28 mouse cellular contexts compared by ENCODE assay signal in genomic region chr6:71745482-71746234, GRCm38 (mm10). TPM values are rescaled to one million over a fixed set of nuclear protein-coding genes. Genes with fewer than 3 reads are reported as not detected.
DNase-seq lines count a peak whose midpoint lies in the region; ATAC-seq and TF ChIP-seq lines count a peak whose summit lies in the region.
"Had no signal": no experiment of that assay in that cellular context is flagged by ENCODE, and none has a peak within 500 bp of the region (broad histone marks: within the 10 kb centered on the region; RNA-seq: fewer than 3 reads in every experiment).

No protein-coding gene starts in this region.

- H3K9ac ChIP-seq in forebrain, postnatal 0 days = no peak overlapping the region
- H3K9ac ChIP-seq: intestine, embryonic 15.5 days; liver, embryonic 13.5 days; lung, embryonic 14.5 days; neural tube, embryonic 12.5 days had no signal

- no peak for TF ChIP-seq CTCF in forebrain, postnatal 0 days (IDR thresholded peaks at IDR 0.05; ENCODE audit: low read depth)
- TF ChIP-seq CTCF in left cerebral cortex, adult 2 months (IDR thresholded peaks at IDR 0.05) = no peak

- no peaks in the 10 kb centered on the region for H3K9me3 ChIP-seq in forebrain, postnatal 0 days (ENCODE audit: low read length)
- H3K9me3 ChIP-seq in forebrain, embryonic 10.5 days = no peaks in the 10 kb centered on the region
- H3K9me3 ChIP-seq: embryonic facial prominence, embryonic 10.5 days; hindbrain, embryonic 10.5 days; intestine, embryonic 15.5 days; liver, embryonic 13.5 days; neural tube, embryonic 12.5 days had no signal

- peaks cover 14% of the 10 kb centered on the region; the same call in 1 of the 2 replicates for H3K4me1 ChIP-seq in forebrain, postnatal 0 days (ENCODE audit: insufficient read depth)
- H3K4me1 ChIP-seq in forebrain, embryonic 10.5 days = peaks cover 10% of the 10 kb centered on the region; the same call in 1 of the 2 replicates
- H3K4me1 ChIP-seq: embryonic facial prominence, embryonic 10.5 days; liver, embryonic 13.5 days had no signal

- WGBS in forebrain, postnatal 0 days = 59% methylated on average over 9 of the region's 9 CpGs
- 82% methylated on average over 9 of the region's 9 CpGs for WGBS in forebrain, embryonic 10.5 days

- no peak overlapping the region for H3K27ac ChIP-seq in forebrain, postnatal 0 days (ENCODE audit: low read depth, low read length)
- no peak overlapping the region for H3K27ac ChIP-seq in forebrain, embryonic 10.5 days
- H3K27ac ChIP-seq in left cerebral cortex, adult 2 months = peak overlapping the region; percentile 67
- H3K27ac ChIP-seq: embryonic facial prominence, embryonic 10.5 days; hindbrain, embryonic 10.5 days; intestine, embryonic 15.5 days; liver, embryonic 13.5 days; neural tube, embryonic 12.5 days had no signal

- H3K27me3 ChIP-seq in forebrain, postnatal 0 days (ENCODE audit: insufficient read depth, low read length) = no peaks in the 10 kb centered on the region
- H3K27me3 ChIP-seq in forebrain, embryonic 10.5 days (ENCODE audit: poor library complexity, severe bottlenecking) = no peaks in the 10 kb centered on the region
- H3K27me3 ChIP-seq: intestine, embryonic 15.5 days; liver, embryonic 13.5 days; neural tube, embryonic 12.5 days had no signal

- H3K4me3 ChIP-seq in forebrain, postnatal 0 days (ENCODE audit: low read depth, low read length) = no peak overlapping the region
- no peak overlapping the region for H3K4me3 ChIP-seq in forebrain, embryonic 10.5 days
- no peak overlapping the region for H3K4me3 ChIP-seq in left cerebral cortex, adult 2 months
- H3K4me3 ChIP-seq: embryonic facial prominence, embryonic 10.5 days; hindbrain, embryonic 10.5 days; intestine, embryonic 15.5 days; liver, embryonic 13.5 days; neural tube, embryonic 12.5 days had no signal

- no peak for DNase-seq in forebrain, postnatal 0 days
- DNase-seq in forebrain, embryonic 10.5 days (ENCODE audit: extremely low spot score, low spot score) = no peak
- no peak for DNase-seq in left cerebral cortex, adult 2 months (ENCODE audit: extremely low spot score in 1 of 2, low spot score in 2 of 2)
- no peak for DNase-seq in left cerebral cortex, postnatal 36 days (ENCODE audit: low spot score in 2 of 2)
- peak; percentile 20 for DNase-seq in 3T3-L1 (ENCODE audit: low read depth, low spot score)
- DNase-seq in lung, adult 18-20 months = no peak
- DNase-seq: adrenal gland, postnatal 36 days; cerebellum, adult 11 months; cerebellum, adult 9-11 months; heart, adult 11 months; heart, postnatal 10 days; kidney, adult 9 months; kidney, postnatal 14 days; liver, embryonic 13.5 days; lung, embryonic 14.5 days; lung, postnatal 36 days; retina, postnatal 1 day; thymus, adult 2 months had no signal

- intact Hi-C loops in left cerebral cortex, adult 2 months (cut with DNase I) = loop anchor here (1.0 to 5.0 kb wide), 2 partner anchors 27 to 57 kb away; no protein-coding TSS in a partner anchor
- intact Hi-C loops in left cerebral cortex, postnatal 36 days (cut with DNase I) = loop anchor here (5.0 kb wide), 1 partner anchor 38 kb away; the partner anchor contains the start of gene Reep1

- no peak overlapping the region for H3K4me2 ChIP-seq in forebrain, postnatal 0 days (ENCODE audit: low read depth)
- H3K4me2 ChIP-seq: heart, embryonic 11.5 days; intestine, embryonic 15.5 days; liver, embryonic 13.5 days; lung, embryonic 14.5 days; neural tube, embryonic 12.5 days had no signal

- ATAC-seq in forebrain, postnatal 0 days = peak; percentile 45
- peak; percentile 63 for ATAC-seq in megakaryocyte progenitor cell, adult 5-6 weeks (replicated peaks; ENCODE audit: poor library complexity)
- ATAC-seq in megakaryocyte, adult 5-6 weeks (ENCODE audit: poor library complexity, severe bottlenecking) = no peak
- ATAC-seq: hindbrain, embryonic 16.5 days; intestine, embryonic 15.5 days; Patski had no signal

- no peaks in the 10 kb centered on the region for H3K36me3 ChIP-seq in forebrain, postnatal 0 days (ENCODE audit: insufficient read depth)
- H3K36me3 ChIP-seq in forebrain, embryonic 10.5 days (replicated peaks) = no peaks in the 10 kb centered on the region
- H3K36me3 ChIP-seq: embryonic facial prominence, embryonic 10.5 days; hindbrain, embryonic 10.5 days; intestine, embryonic 15.5 days; liver, embryonic 13.5 days; neural tube, embryonic 12.5 days had no signal

RNA-seq across cellular contexts. Expression of gene Reep1, which starts 38.3 kb away (rescaled TPM):
- 319 and 402 TPM in 2 replicates for total RNA-seq in forebrain, postnatal 0 days (2014; rRNA removed)
- 187 and 243 TPM in 2 replicates for polyA plus RNA-seq in forebrain, postnatal 0 days (2015; fragmentation: Nextera tagmentation; extraction: Ambion mirVana)
- 21.4 and 21.9 TPM in 2 replicates for polyA plus RNA-seq in forebrain, embryonic 10.5 days (2016; fragmentation: Nextera tagmentation; extraction: Ambion mirVana)
- 10 to 100 TPM; 81.4 to 81.5 TPM for total RNA-seq in left cerebral cortex, adult 2 months (2021)
- 10 to 100 TPM; 86.9 to 94.9 TPM for total RNA-seq in left cerebral cortex, postnatal 36 days (2021)
- total RNA-seq in megakaryocyte progenitor cell, adult 5-6 weeks (2015) = 0.32 and 1.1 TPM in 2 replicates
- 0.71 and 1.0 TPM in 2 replicates for total RNA-seq in megakaryocyte progenitor cell, adult 5-6 weeks (2017)
- total RNA-seq in megakaryocyte, adult 5-6 weeks (2015) = 0.05 TPM in 1 of 2 replicates, not detected in the other
- total RNA-seq in megakaryocyte, adult 5-6 weeks (2017) = 0.15 TPM in 1 of 2 replicates, not detected in the other
- total RNA-seq: monocyte, adult 5-6 weeks had no signal

Comparison
In these comparisons a context has a peak if more than half of its experiments do, and no peak if none do; other contexts are left out.
1. RNA of gene Reep1, which starts 38.3 kb away (total RNA-seq): 319 to 402 TPM in forebrain, postnatal 0 days, 86.9 to 94.9 TPM in left cerebral cortex, postnatal 36 days and 81.4 to 81.5 TPM in left cerebral cortex, adult 2 months; 0.32 to 1.1 TPM in megakaryocyte progenitor cell, adult 5-6 weeks and 0.05 to 0.15 TPM in megakaryocyte, adult 5-6 weeks; every median in the first group is over 10 times any median in the second.